Mouse (Mus musculus) kidney, adult 2 months (tissue): ENCODE measurements around the gene Hopx.

Source experiments
- CTCF ChIP-seq: fragments of 200-500 bp; conservative IDR thresholded peaks from 2 replicates; pipeline ENCODE4 v1.5.1; 2011; ENCODE audit warnings: low read depth, mild to moderate bottlenecking, control low read depth, low read length, moderate library complexity, mixed read lengths; ENCODE audit not compliant: insufficient read depth, insufficient read length
- POLR2A ChIP-seq: fragments of 200-500 bp; IDR thresholded peaks from one replicate; pipeline ENCODE4 v1.6.1; 2011; ENCODE audit warnings: low read depth, low read length, control low read depth

- no peak for TF ChIP-seq CTCF
- TF ChIP-seq POLR2A: no peak
Measured at GRCm38 (mm10) chr5:77080761-77081160, 34.2 kb downstream of the Hopx start.
